Mouse (Mus musculus) cortical plate, adult 2 months (tissue): Measurements from ENCODE around the gene Krt222.

Experiments used
- CTCF ChIP-seq: fragments of 200-500 bp; IDR thresholded peaks from 2 replicates; pipeline ENCODE4 v1.5.1; 2011; ENCODE audit warnings: mild to moderate bottlenecking, control low read depth, low read length; ENCODE audit not compliant: insufficient read depth; ENCODE audit errors: extremely low read depth
- POLR2A ChIP-seq: fragments of 200-500 bp; IDR thresholded peaks from 2 replicates; pipeline ENCODE4 v1.6.1; 2011; ENCODE audit warnings: mild to moderate bottlenecking, low read length, control low read depth; ENCODE audit not compliant: insufficient read depth; ENCODE audit errors: extremely low read depth

GRCm38 (mm10) chr11:99284833-99285312, 41.0 kb upstream of the Krt222 start, which contains the start of gene Krt24:
- TF ChIP-seq CTCF (no peak), POLR2A (no peak)
